Mouse (Mus musculus) lung, postnatal 0 days (tissue): Measurements from ENCODE around the gene Cdca8.

Source experiments
- CTCF ChIP-seq: IDR thresholded peaks from 2 replicates; pipeline ENCODE4 v1.5.1; 2016; ENCODE audit warnings: antibody characterized with exemption, mild to moderate bottlenecking
- EP300 ChIP-seq: IDR thresholded peaks from 2 replicates; pipeline ENCODE4 v1.6.1; 2016; ENCODE audit warnings: antibody characterized with exemption, mild to moderate bottlenecking, control low read depth

DNA sequence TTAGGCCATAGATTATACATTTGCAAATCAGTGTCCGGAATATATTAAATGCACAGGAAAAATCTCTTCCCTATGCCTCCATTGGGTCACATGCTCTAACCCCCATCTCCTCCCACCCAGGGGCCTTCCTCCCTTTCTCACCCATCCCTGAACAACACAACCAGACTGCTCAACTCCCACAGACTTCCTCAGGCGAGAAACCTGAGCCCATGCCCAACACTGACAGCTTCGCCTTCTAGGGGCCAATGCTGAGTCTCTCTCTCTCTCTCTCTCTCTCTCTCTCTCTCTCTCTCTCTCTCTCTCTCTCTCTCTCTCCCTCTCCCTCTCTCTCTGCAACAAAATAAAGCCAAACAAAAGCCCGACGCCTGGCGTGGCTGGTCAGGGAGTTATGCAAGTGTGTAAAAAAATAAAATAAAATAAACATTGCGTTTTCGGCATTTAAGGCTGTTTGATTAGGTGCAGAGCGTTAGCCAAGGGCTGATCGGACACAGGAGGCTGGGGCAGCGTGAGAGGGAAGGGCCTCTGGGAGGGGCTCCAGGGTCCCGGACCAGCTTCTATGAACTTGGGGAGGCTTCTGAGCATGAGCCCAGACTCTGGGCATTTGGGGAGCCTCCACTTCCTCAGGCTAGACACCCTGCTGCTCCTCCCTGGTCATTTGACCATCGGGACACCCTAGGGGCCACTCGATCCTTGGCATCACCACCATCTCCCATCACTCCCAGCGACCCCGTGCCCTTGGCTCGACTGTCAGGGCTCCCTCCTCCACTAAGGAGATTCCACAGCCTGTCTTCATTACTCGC is 46.0 kb upstream of the Cdca8 start:
- TF ChIP-seq CTCF (no peak), EP300 (no peak)
